Mouse (Mus musculus): ENCODE measurements around the gene Gtsf1.
"Not testable (repeated sequence)": the region's sequence is repeated elsewhere in the genome, so short reads cannot be mapped to it uniquely, and the experiment has no call there.

Gtsf1 gene

DNA sequence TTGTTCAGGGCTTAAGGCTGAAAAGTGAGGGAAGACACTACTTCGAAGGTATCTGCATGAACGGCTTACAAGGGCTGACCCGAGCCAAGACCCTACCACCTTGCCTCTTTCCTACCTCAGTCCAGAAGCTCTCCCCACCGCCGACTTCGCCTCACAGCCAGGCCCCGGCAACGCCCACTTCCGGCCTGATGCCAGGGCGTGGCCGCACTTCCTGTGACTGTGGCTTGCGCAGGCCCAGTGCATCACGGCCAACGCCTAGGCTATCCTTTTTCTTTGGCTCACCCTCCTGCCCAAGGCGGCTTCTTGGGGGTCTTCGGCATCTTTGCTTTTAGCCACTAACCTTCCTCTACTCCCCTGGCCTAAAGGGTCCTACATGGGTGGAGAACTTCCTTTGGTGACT is at the start of gene Gtsf1:
Gene Gtsf1, minus strand, starts transcription at position 230 of the 400 bp plus-strand sequence.
- DNase-seq (ENCODE audit: low spot score in 2 of 2), result no peak

- no peak for DNase-seq (ENCODE audit: low spot score in 2 of 2)
These were observed 48.9 kb upstream of the Gtsf1 start for GRCm38 (mm10) chr15:103479080-103479606.

DNA sequence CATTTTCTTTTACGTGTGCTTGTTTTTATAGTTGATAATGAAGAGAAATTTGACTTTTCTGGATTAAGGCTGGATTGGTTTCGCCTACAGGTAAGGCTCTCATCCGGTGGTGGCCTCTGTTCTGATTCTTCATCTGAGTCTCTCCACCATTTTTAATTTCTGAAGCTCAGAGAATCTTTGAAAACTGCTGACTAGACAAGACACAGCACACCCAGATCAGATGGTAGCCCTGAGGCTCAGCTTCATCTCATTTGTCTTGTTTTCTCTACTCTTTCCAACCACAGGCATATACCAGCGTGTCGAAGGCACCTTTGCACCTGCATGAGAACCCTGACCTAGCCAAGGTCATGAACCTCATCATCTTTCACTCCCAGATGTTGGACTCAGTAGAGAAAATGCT is 43.5 kb upstream of the Gtsf1 start:
- DNase-seq (ENCODE audit: low spot score in 2 of 2), result no peak

- peak; percentile 33 to 47 for DNase-seq (ENCODE audit: low spot score in 2 of 2)
These were observed 42.9 kb upstream of the Gtsf1 start for GRCm38 (mm10) chr15:103473182-103473581.

DNA sequence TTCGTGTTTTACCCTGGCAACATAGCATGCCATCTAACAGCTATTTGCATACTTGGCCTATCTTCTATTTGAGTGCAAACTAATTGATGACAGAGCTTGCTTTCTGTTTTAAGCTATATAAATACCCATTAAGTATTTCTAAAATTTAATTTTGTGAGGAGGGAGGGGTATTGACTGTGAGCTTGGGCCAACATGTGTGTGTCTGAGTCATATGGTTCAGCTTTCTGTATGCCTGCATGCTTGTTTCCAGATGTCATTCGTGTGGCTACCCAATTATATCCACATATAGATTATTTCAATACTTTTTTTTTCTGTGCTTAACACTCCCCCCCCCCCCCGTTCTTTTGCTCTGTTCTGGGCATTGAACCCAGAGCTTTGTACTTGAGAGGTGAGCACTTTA is 42.0 kb upstream of the Gtsf1 start:
- DNase-seq (ENCODE audit: low spot score in 2 of 2), result no peak

DNA sequence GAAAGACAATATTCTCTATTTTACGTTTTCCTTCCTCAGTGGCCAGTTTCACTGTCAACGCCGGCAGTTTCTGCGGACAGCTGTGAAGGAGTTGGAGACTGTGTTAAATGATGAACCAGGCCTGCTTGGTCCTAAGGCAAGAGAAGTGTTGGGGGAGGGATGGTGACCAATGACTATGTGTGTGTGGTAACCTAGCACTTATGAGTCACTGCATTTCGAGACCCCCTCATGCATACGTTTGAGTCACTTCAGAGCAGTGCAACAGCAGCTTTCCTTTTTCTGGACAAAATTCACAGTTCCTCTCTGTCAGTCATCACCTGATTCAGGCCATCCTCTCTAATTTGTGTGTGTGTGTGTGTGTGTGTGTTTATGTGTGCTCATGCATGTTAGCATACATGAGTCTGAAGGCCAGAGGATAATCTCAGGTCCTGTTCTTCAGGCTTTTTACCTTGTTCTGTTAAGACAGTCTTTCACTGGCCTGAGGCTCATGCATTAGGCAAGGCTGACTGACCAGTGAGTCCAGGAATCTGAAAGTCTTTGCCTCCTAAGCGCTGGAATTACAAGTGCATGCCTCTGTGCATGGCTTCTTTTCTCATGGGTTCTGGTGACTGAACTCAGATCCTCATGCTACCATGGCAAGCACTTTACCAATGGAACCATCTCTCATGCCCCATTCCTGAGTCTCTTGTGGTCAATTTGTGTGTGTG is 41.4 kb upstream of the Gtsf1 start:
- DNase-seq (ENCODE audit: low spot score in 2 of 2), result no peak

DNA sequence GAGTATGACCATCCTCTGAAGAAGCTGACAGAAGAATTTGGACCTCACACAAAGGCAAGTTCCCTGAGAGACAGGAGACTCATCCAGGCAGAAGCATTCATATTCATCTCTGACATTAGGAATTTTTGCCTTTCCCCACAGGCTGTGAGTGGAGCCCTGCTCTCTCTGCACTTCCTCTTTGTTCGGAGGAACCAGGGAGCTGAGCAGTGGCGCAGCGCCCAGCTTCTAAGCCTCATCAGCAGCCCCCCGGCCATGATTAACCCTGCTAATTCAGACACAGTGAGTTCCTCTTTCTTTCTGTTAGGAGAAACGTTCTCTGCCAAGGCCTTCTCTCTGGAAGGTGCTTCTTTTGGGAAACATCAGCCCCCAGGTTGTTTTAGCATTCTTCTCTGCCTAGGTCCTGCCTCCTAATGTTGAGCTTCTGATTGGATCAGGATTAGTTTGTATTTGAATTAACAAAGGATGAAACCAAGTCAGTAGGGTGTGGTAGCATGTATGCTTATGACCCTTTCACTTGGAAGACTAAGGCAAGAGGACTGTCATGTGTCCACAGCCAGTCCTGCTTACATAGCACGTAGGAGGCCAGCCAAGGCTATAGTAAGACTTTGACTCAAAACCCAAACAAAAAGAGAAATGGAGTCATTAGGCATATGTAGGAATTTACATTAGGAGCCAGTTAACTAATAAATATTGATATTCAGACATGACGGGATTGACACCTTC is 32.4 kb upstream of the Gtsf1 start:
- no peak for DNase-seq (ENCODE audit: low spot score in 2 of 2)

- DNase-seq (ENCODE audit: low spot score in 2 of 2), result no peak
These were observed 24.2 kb upstream of the Gtsf1 start for GRCm38 (mm10) chr15:103454449-103454848.

DNA sequence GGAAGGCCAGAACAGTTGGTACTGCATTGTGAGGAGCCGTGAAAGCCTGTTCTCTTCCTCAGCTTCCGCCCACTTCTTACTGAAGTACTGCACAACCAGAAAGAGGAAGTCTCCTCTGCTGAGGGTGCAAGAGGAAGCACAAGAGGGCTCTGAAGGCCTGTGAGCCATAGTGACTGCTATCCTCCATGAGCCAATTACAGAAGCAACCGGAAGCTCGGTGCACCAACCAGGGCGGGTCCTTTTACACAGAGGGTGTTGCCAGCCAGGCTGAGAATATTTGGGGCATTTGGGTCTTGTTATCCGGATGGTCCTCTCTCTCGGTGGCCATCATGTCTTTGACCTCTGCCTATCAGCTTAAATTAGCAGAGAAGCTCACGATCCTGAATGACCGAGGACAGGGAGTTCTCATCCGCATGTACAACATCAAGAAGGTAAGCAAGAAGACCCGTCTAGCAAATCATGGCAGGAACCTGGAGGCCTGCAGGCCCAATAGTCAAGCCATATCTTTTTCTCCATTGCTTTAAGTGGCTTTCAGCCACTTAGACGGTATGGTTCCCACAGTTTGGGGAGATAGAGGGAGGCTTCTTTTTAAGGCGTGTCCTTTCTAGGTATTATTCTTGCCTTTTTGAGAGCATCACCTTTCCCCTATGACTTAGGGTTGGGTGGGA is 23.4 kb upstream of the Gtsf1 start, which contains the start of gene Nckap1l:
Gene Nckap1l, plus strand, starts transcription at position 244 of the 668 bp plus-strand sequence.
- peak; percentile 13 to 15 for DNase-seq (ENCODE audit: low spot score in 2 of 2)

GRCm38 (mm10) chr15:103448369-103448768 is 18.1 kb upstream of the Gtsf1 start, which contains the start of gene Gtsf2:
Gene Gtsf2, minus strand, starts transcription at chr15:103448469.
- DNase-seq (ENCODE audit: low spot score in 2 of 2), result no peak

- DNase-seq (ENCODE audit: low spot score in 2 of 2), result not testable (repeated sequence)
These were observed 15.7 kb upstream of the Gtsf1 start for GRCm38 (mm10) chr15:103445966-103446365.

- DNase-seq (ENCODE audit: low spot score in 2 of 2), result no peak
These were observed 3.3 kb downstream of the Gtsf1 start for GRCm38 (mm10) chr15:103427017-103427416.

DNA sequence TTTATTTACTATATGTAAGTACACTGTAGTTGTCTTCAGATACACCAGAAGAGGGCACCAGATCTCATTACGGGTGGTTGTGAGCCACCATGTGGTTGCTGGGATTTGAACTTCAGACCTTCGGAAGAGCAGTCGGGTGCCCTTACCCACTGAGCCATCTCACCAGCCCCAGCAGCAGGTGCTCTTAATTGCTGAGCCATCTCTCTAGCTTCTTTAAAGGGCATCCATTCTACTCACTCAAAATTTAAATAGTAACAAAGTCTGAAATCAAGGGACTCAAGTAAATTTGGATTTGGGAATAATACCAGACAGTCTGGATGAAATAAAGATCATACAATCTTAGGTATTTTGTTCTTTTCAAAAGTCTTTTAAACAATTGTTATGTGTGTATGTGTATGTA is 24.7 kb downstream of the Gtsf1 start:
- DNase-seq (ENCODE audit: low spot score in 2 of 2), result not testable (repeated sequence)

- no peak for DNase-seq (ENCODE audit: low spot score in 2 of 2)
These were observed 28.9 kb downstream of the Gtsf1 start for GRCm38 (mm10) chr15:103401361-103401760.

- DNase-seq (ENCODE audit: low spot score in 2 of 2), result no peak
These were observed 36.7 kb downstream of the Gtsf1 start for GRCm38 (mm10) chr15:103393577-103393976.

DNA sequence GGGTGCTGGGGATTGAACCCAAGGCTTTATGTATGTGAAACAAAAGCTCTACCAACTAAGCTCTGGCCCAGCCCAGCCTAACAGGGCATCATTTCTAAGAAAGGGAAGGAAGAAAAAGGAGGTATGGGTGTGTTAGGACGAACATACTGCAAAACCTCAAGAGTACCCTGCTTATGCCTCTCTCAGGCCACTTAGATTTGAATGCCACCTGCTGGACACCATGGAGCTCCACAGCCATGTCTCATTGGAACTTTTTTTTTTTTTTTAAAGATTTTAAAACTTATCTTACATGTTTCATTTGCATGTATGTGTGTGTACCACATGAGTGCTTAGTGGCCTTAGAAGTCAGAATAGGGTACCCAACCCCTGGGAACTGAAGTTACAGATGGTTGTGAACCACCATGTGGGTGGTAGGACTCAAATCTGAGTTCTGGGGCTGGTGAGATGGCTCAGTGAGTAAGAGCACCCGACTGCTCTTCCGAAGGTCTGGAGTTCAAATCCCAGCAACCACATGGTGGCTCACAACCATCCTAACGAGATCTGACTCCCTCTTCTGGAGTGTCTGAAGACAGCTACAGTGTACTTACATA is 41.6 kb downstream of the Gtsf1 start:
- no peak for DNase-seq (ENCODE audit: low spot score in 2 of 2)

GRCm38 (mm10) chr15:103383771-103384488 is 46.3 kb downstream of the Gtsf1 start:
- DNase-seq (ENCODE audit: low spot score in 2 of 2), result no peak

GRCm38 (mm10) chr15:103382795-103383406 is 47.4 kb downstream of the Gtsf1 start:
- DNase-seq (ENCODE audit: low spot score in 2 of 2), result no peak

GRCm38 (mm10) chr15:103382075-103382474 is 48.2 kb downstream of the Gtsf1 start:
- no peak for DNase-seq (ENCODE audit: low spot score in 2 of 2)

DNA sequence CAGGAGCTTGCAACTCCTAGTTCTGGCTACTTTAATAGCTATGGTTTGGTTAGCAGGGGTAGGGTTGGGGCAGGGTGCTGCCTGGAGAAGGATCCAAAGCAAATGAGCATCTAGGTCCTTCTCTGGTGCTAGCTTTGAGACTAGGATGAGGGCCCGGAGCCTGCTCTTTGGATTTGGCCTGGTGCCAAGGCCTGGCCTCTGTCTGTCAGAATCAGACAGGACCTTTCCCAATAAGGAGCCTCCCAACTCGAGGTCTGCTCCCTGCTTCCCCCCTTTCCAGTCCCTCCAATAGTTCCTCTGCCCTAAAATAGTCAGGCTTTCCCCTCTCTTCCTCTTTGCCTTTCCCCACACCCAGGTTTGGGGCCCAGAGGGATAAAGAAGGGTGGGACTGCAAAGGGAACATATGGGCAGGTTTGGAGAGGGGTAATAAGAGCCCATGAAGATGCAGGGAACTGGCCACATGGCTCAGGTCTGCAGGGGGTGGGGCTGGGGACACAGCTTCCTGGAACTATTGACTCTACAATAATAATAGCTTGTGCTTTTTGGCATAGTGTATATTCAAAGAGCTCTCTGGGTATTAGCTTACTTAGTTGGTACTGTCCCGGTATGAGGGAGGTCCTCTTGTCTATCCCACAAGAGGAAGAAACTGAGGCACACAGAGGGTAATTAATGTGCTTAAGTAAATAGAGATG is 51.5 kb downstream of the Gtsf1 start:
- DNase-seq (ENCODE audit: low spot score in 2 of 2), result no peak

Data from right cerebral cortex, adult 2 months (tissue).